Mouse (Mus musculus): Measurements from ENCODE around the gene Mcat. TPM values are rescaled to one million over a fixed set of nuclear protein-coding genes. Genes with fewer than 3 reads are reported as not detected.

Gene Mcat
- total and polyA plus RNA-seq, 3 experiments, result 32.2 to 40.8 (median 38.7) TPM

GRCm38 (mm10) chr15:83560941-83561477 is 2.6 kb downstream of the Mcat start:
- no peaks in the 10 kb centered on the region for H3K36me3 ChIP-seq (ENCODE audit: control insufficient read depth, insufficient read depth, low read length)
- H3K9ac ChIP-seq (ENCODE audit: low read depth, low read length), result no peak overlapping the region
- WGBS, result 56% methylated on average over 5 of the region's 5 CpGs
- H3K27me3 ChIP-seq (ENCODE audit: control insufficient read depth, insufficient read depth, low read length), result no peaks in the 10 kb centered on the region
- DNase-seq, result no peak
- intact Hi-C loops (cut with DNase I), result loop anchor here (5.0 kb wide), 1 partner anchor 34 kb away; the partner anchor contains the start of gene Bik
- peaks cover 8% of the 10 kb centered on the region for H3K4me1 ChIP-seq (ENCODE audit: control insufficient read depth, insufficient read depth, low read length)
- no peak overlapping the region for H3K27ac ChIP-seq
- no peak overlapping the region for H3K4me3 ChIP-seq
- H3K79me2 ChIP-seq (replicated peaks; ENCODE audit: control insufficient read depth, insufficient read depth, low read length), result no peaks in the 10 kb centered on the region
- TF ChIP-seq EP300 (IDR thresholded peaks at IDR 0.05; ENCODE audit: insufficient read depth, low read depth, low read length) (no peak), POLR2A (IDR thresholded peaks at IDR 0.05; ENCODE audit: insufficient read depth, low read depth, low read length) (no peak), CTCF (IDR thresholded peaks at IDR 0.05) (no peak)

- WGBS, result under 1% methylated on average over 74 of the region's 74 CpGs
- TF ChIP-seq POLR2A (IDR thresholded peaks at IDR 0.05; ENCODE audit: insufficient read depth, low read depth, low read length) (peak; percentile 88), CTCF (IDR thresholded peaks at IDR 0.05) (peak; percentile 10; the same call in 1 of the 2 replicates), EP300 (IDR thresholded peaks at IDR 0.05; ENCODE audit: insufficient read depth, low read depth, low read length) (peak; percentile 55; the same call in 1 of the 2 replicates)
- H3K27ac ChIP-seq, result peak overlapping the region; percentile 96
- no peaks in the 10 kb centered on the region for H3K27me3 ChIP-seq (ENCODE audit: control insufficient read depth, insufficient read depth, low read length)
- H3K4me3 ChIP-seq, result peak overlapping the region; percentile 66
- intact Hi-C loops (cut with DNase I), result no loop called here
- peak; percentile 91 to 92 for DNase-seq
- peak overlapping the region; percentile 97 for H3K9ac ChIP-seq (ENCODE audit: low read depth, low read length)
- H3K79me2 ChIP-seq (replicated peaks; ENCODE audit: control insufficient read depth, insufficient read depth, low read length), result no peaks in the 10 kb centered on the region
- no peaks in the 10 kb centered on the region for H3K36me3 ChIP-seq (ENCODE audit: control insufficient read depth, insufficient read depth, low read length)
- peaks cover 4% of the 10 kb centered on the region for H3K4me1 ChIP-seq (ENCODE audit: control insufficient read depth, insufficient read depth, low read length)
Measured at GRCm38 (mm10) chr15:83555161-83555974, 8.2 kb downstream of the Mcat start.

DNA sequence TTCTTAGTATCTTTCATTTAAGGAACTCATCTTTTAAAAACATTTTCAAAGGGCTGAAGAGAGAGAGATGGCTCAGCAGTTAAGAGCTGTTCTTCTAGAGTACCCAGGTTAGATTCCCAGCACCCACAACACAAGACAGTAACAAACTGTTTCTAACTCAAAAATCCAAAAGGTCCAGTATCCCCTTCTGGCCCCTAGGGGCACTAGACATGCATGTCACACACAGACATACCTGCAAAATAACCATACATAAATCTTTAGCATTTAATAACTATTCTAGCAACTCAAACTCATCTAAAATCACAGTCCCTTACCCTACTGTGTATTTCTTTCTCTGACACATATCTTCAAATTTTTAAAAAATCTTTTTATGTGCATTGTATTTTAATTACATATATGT is 9.8 kb downstream of the Mcat start:
- H3K79me2 ChIP-seq (replicated peaks; ENCODE audit: control insufficient read depth, insufficient read depth, low read length), result no peaks in the 10 kb centered on the region
- H3K9ac ChIP-seq (ENCODE audit: low read depth, low read length), result no peak overlapping the region
- intact Hi-C loops (cut with DNase I), result no loop called here
- H3K27me3 ChIP-seq (ENCODE audit: control insufficient read depth, insufficient read depth, low read length), result no peaks in the 10 kb centered on the region
- no peak overlapping the region for H3K4me3 ChIP-seq
- DNase-seq, result no peak
- H3K4me1 ChIP-seq (ENCODE audit: control insufficient read depth, insufficient read depth, low read length), result peaks cover 4% of the 10 kb centered on the region
- no peaks in the 10 kb centered on the region for H3K36me3 ChIP-seq (ENCODE audit: control insufficient read depth, insufficient read depth, low read length)
- no peak overlapping the region for H3K27ac ChIP-seq
- no peak for TF ChIP-seq POLR2A (IDR thresholded peaks at IDR 0.05; ENCODE audit: insufficient read depth, low read depth, low read length)
- peak; percentile 66 for TF ChIP-seq CTCF (IDR thresholded peaks at IDR 0.05)

GRCm38 (mm10) chr15:83550137-83550536 is 13.4 kb downstream of the Mcat start:
- no peak overlapping the region for H3K9ac ChIP-seq (ENCODE audit: low read depth, low read length)
- H3K79me2 ChIP-seq (replicated peaks; ENCODE audit: control insufficient read depth, insufficient read depth, low read length), result no peaks in the 10 kb centered on the region
- no peaks in the 10 kb centered on the region for H3K4me1 ChIP-seq (ENCODE audit: control insufficient read depth, insufficient read depth, low read length)
- H3K27ac ChIP-seq, result no peak overlapping the region
- TF ChIP-seq EP300 (IDR thresholded peaks at IDR 0.05; ENCODE audit: insufficient read depth, low read depth, low read length) (no peak), CTCF (IDR thresholded peaks at IDR 0.05) (no peak), POLR2A (IDR thresholded peaks at IDR 0.05; ENCODE audit: insufficient read depth, low read depth, low read length) (no peak)
- peak in 1 of 2 experiments; percentile 14 for DNase-seq
- intact Hi-C loops (cut with DNase I), result no loop called here
- H3K27me3 ChIP-seq (ENCODE audit: control insufficient read depth, insufficient read depth, low read length), result no peaks in the 10 kb centered on the region
- H3K4me3 ChIP-seq, result no peak overlapping the region
- WGBS, result 79% methylated on average over 2 of the region's 2 CpGs
- no peaks in the 10 kb centered on the region for H3K36me3 ChIP-seq (ENCODE audit: control insufficient read depth, insufficient read depth, low read length)

DNA sequence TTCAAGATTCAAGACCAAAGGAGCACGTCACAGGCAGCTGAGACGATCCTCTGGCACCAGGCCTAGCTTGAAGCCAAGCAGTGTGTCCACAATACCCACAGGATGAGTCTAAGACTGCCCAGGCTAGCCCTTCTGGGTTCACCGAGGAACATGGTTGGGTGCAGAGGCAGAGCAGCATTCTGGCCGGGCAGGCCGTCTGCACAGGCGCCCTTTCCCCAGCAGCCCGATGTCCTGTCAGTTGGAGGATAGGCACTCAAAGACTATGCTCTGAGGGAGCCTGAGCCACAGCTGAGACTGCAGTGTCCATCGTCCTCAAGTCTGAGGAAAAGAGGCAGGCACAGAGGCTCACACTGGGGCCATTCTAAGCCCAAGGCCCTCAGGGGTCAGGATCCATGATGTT is 16.4 kb downstream of the Mcat start:
- DNase-seq, result no peak
- Histone ChIP-seq H3K27me3 (ENCODE audit: control insufficient read depth, insufficient read depth, low read length) (no peaks in the 10 kb centered on the region), H3K36me3 (ENCODE audit: control insufficient read depth, insufficient read depth, low read length) (no peaks in the 10 kb centered on the region), H3K27ac (no peak overlapping the region), H3K4me1 (ENCODE audit: control insufficient read depth, insufficient read depth, low read length) (no peaks in the 10 kb centered on the region), H3K9ac (ENCODE audit: low read depth, low read length) (no peak overlapping the region), H3K79me2 (replicated peaks; ENCODE audit: control insufficient read depth, insufficient read depth, low read length) (no peaks in the 10 kb centered on the region), H3K4me3 (no peak overlapping the region)
- 88% methylated on average over 8 of the region's 8 CpGs for WGBS
- no peak for TF ChIP-seq CTCF (IDR thresholded peaks at IDR 0.05)
- no peak for TF ChIP-seq POLR2A (IDR thresholded peaks at IDR 0.05; ENCODE audit: insufficient read depth, low read depth, low read length)
- no peak for TF ChIP-seq EP300 (IDR thresholded peaks at IDR 0.05; ENCODE audit: insufficient read depth, low read depth, low read length)
- intact Hi-C loops (cut with DNase I), result no loop called here

DNA sequence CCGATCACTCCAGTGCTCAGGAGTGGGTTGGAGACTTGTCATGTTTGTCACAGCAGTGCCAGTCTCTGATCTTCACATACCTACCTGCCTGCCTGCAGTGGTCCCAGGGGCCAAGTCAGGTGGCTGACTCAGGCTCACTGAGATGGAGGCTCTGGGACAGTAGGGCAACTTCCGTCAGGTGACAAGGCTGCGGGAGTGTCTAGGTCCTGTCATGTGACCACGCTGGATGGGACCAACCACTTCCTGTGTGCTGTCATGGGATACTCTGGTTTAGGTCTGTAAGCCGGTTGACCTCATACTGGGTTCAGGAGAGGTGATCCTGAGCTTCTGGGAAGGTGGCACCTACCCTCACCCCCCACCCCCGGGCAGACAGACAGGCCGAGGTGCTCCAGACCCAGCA is 17.6 kb downstream of the Mcat start:
- Histone ChIP-seq H3K27me3 (ENCODE audit: control insufficient read depth, insufficient read depth, low read length) (no peaks in the 10 kb centered on the region), H3K27ac (no peak overlapping the region), H3K4me3 (no peak overlapping the region), H3K36me3 (ENCODE audit: control insufficient read depth, insufficient read depth, low read length) (no peaks in the 10 kb centered on the region), H3K79me2 (replicated peaks; ENCODE audit: control insufficient read depth, insufficient read depth, low read length) (no peaks in the 10 kb centered on the region), H3K9ac (ENCODE audit: low read depth, low read length) (no peak overlapping the region), H3K4me1 (ENCODE audit: control insufficient read depth, insufficient read depth, low read length) (no peaks in the 10 kb centered on the region)
- TF ChIP-seq POLR2A (IDR thresholded peaks at IDR 0.05; ENCODE audit: insufficient read depth, low read depth, low read length) (no peak), CTCF (IDR thresholded peaks at IDR 0.05) (no peak), EP300 (IDR thresholded peaks at IDR 0.05; ENCODE audit: insufficient read depth, low read depth, low read length) (no peak)
- DNase-seq, result no peak
- intact Hi-C loops (cut with DNase I), result no loop called here
- WGBS, result 82% methylated on average over 7 of the region's 7 CpGs

All from heart, adult 2 months (tissue).